Comparison of ENCODE assay signal across 7 mouse cellular contexts in genomic region chr17:34564003-34564421, GRCm38 (mm10). TPM values are rescaled to one million over a fixed set of nuclear protein-coding genes. Genes with fewer than 3 reads are reported as not detected.
DNase-seq lines count a peak whose midpoint lies in the region; ATAC-seq and TF ChIP-seq lines count a peak whose summit lies in the region.

Gene Notch4, plus strand, starts transcription at chr17:34564268.

- peaks cover 9% of the 10 kb centered on the region; the same call in 1 of the 2 replicates for H3K27me3 ChIP-seq in heart, embryonic 11.5 days (ENCODE audit: control insufficient read depth, insufficient read depth, low read length)
- no peaks in the 10 kb centered on the region for H3K27me3 ChIP-seq in kidney, embryonic 15.5 days

- peak; percentile 44; the same call in 1 of the 2 replicates for ATAC-seq in heart, embryonic 11.5 days (replicated peaks; ENCODE audit: insufficient number of reproducible peaks, low FRiP score, low TSS enrichment)
- ATAC-seq in kidney, embryonic 15.5 days (replicated peaks; ENCODE audit: low FRiP score) = peak; percentile 59

- no peak for TF ChIP-seq CTCF in brain, embryonic 14.5 days (IDR thresholded peaks at IDR 0.05; ENCODE audit: borderline replicate concordance, extremely low read depth, insufficient read depth, insufficient read length)

- H3K4me2 ChIP-seq in heart, embryonic 11.5 days = peak within 1 kb of the TSS; percentile 53
- H3K4me2 ChIP-seq in kidney, embryonic 15.5 days = peak within 1 kb of the TSS; percentile 49

- H3K27ac ChIP-seq in heart, embryonic 11.5 days (ENCODE audit: low read depth, low read length) = peak within 1 kb of the TSS; percentile 77
- peak within 1 kb of the TSS; percentile 88 for H3K27ac ChIP-seq in kidney, embryonic 15.5 days

- peak; percentile 58 for DNase-seq in Muller cell, postnatal 12 days (ENCODE audit: inconsistent ontology term)
- no peak for DNase-seq in brain, embryonic 14.5 days (ENCODE audit: low read depth)
- DNase-seq in lung, postnatal 25 days (ENCODE audit: low spot score) = peak; percentile 81
- no peak for DNase-seq in thymus, adult 18-20 months
- no peak for DNase-seq in cerebellum, postnatal 14 days

- H3K36me3 ChIP-seq in heart, embryonic 11.5 days (ENCODE audit: control insufficient read depth, insufficient read depth, low read length) = no peaks in the 10 kb centered on the region
- no peaks in the 10 kb centered on the region for H3K36me3 ChIP-seq in kidney, embryonic 15.5 days

- H3K4me1 ChIP-seq in heart, embryonic 11.5 days (ENCODE audit: control insufficient read depth, insufficient read depth, low read length) = peaks cover 7% of the 10 kb centered on the region; the same call in 1 of the 2 replicates
- peaks cover 27% of the 10 kb centered on the region for H3K4me1 ChIP-seq in kidney, embryonic 15.5 days

- TF ChIP-seq POLR2A in brain, embryonic 14.5 days (IDR thresholded peaks at IDR 0.05; ENCODE audit: borderline replicate concordance, extremely low read depth, insufficient read depth, insufficient read length, poor library complexity, severe bottlenecking) = no peak

- WGBS in heart, embryonic 11.5 days (ENCODE audit: insufficient replicate concordance) = 3% methylated on average over 6 of the region's 6 CpGs
- 6% methylated on average over 6 of the region's 6 CpGs for WGBS in kidney, embryonic 15.5 days

- peak within 1 kb of the TSS; percentile 28 for H3K4me3 ChIP-seq in heart, embryonic 11.5 days (ENCODE audit: low read depth, low read length)
- peak within 1 kb of the TSS; percentile 29 for H3K4me3 ChIP-seq in kidney, embryonic 15.5 days (replicated peaks)

- H3K9me3 ChIP-seq in heart, embryonic 11.5 days (replicated peaks; ENCODE audit: control insufficient read depth, low read length) = no peaks in the 10 kb centered on the region
- H3K9me3 ChIP-seq in kidney, embryonic 15.5 days (replicated peaks) = no peaks in the 10 kb centered on the region

- H3K9ac ChIP-seq in heart, embryonic 11.5 days (ENCODE audit: low read depth, low read length) = peak within 1 kb of the TSS; percentile 52
- peak within 1 kb of the TSS; percentile 18; the same call in 1 of the 2 replicates for H3K9ac ChIP-seq in kidney, embryonic 15.5 days

RNA-seq across cellular contexts. Expression of gene Notch4, which starts in this region (rescaled TPM):
- 13.5 and 15.6 TPM in 2 replicates for polyA plus RNA-seq in brain, embryonic 14.5 days (2012; rRNA removed)
- polyA plus RNA-seq in heart, embryonic 11.5 days (2014; fragmentation: Nextera tagmentation; extraction: Ambion mirVana) = 6.5 and 8.1 TPM in 2 replicates
- polyA plus RNA-seq in kidney, embryonic 15.5 days (2015; fragmentation: Nextera tagmentation; extraction: Ambion mirVana) = 8.7 and 11.8 TPM in 2 replicates

Comparison
In these comparisons a context has a peak if more than half of its experiments do, and no peak if none do; other contexts are left out.
1. DNase-seq: peak in Muller cell, postnatal 12 days (single experiment) and lung, postnatal 25 days (single experiment); none in brain, embryonic 14.5 days (single experiment), thymus, adult 18-20 months (0 of 2) and cerebellum, postnatal 14 days (0 of 2).